Mouse (Mus musculus): Measurements from ENCODE around the gene Cdc26. TPM values are rescaled to one million over a fixed set of nuclear protein-coding genes. Genes with fewer than 3 reads are reported as not detected.

The Cdc26 gene
- total and polyA plus RNA-seq, 2 experiments: 13.5 to 52.6 TPM

- Histone ChIP-seq H3K27ac (replicated peaks; ENCODE audit: insufficient read depth, low read depth, low read length) (no peak overlapping the region), H3K4me3 (ENCODE audit: insufficient read depth, low read depth, low read length) (no peak overlapping the region), H3K4me1 (ENCODE audit: control insufficient read depth, insufficient read depth, low read length) (peaks cover 11% of the 10 kb centered on the region), H3K36me3 (ENCODE audit: control insufficient read depth, insufficient read depth, low read length) (peaks cover 58% of the 10 kb centered on the region), H3K79me2 (ENCODE audit: control insufficient read depth, insufficient read depth, low read length) (peaks cover 6% of the 10 kb centered on the region; the same call in 1 of the 2 replicates), H3K27me3 (ENCODE audit: control insufficient read depth, insufficient read depth, low read length) (no peaks in the 10 kb centered on the region), H3K9ac (ENCODE audit: low read depth, low read length) (no peak overlapping the region)
- 71% methylated on average over 4 of the region's 4 CpGs for WGBS
- no peak for DNase-seq (ENCODE audit: extremely low read depth, low read depth, low spot score)
- TF ChIP-seq CTCF (IDR thresholded peaks at IDR 0.05; ENCODE audit: low read depth, low read length) (no peak), POLR2A (IDR thresholded peaks at IDR 0.05; ENCODE audit: extremely low read depth, insufficient read depth, low read length) (no peak)
Observed at GRCm38 (mm10) chr4:62345827-62346226, 62.6 kb downstream of the Cdc26 start.

DNA sequence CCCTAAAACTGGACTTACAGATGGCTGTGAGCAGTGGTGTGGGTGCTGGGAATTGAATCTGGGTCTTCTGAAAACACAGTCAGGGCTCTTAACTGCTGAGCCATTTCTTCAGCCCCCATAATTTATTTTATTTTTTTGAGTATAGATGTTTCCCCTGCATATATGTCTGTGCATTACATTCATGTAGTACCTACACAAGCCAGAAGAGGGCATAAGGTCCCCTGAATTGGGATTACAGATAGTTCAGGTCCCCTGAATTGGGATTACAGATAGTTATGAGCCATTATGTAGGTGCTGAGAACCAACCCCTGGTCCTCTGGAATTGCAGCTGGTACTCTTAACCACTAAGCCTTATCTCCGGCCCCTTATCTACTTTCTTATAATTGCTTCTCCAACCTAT is 64.4 kb downstream of the Cdc26 start:
- WGBS: 100% methylated on average over 1 of the region's 1 CpGs
- Histone ChIP-seq H3K79me2 (ENCODE audit: control insufficient read depth, insufficient read depth, low read length) (peaks cover 5% of the 10 kb centered on the region; the same call in 1 of the 2 replicates), H3K27me3 (ENCODE audit: control insufficient read depth, insufficient read depth, low read length) (no peaks in the 10 kb centered on the region), H3K36me3 (ENCODE audit: control insufficient read depth, insufficient read depth, low read length) (peaks cover 55% of the 10 kb centered on the region), H3K27ac (replicated peaks; ENCODE audit: insufficient read depth, low read depth, low read length) (no peak overlapping the region), H3K4me1 (ENCODE audit: control insufficient read depth, insufficient read depth, low read length) (peaks cover 7% of the 10 kb centered on the region), H3K4me3 (ENCODE audit: insufficient read depth, low read depth, low read length) (no peak overlapping the region), H3K9ac (ENCODE audit: low read depth, low read length) (no peak overlapping the region)
- TF ChIP-seq CTCF (IDR thresholded peaks at IDR 0.05; ENCODE audit: low read depth, low read length) (peak; percentile 34; the same call in 1 of the 2 replicates), POLR2A (IDR thresholded peaks at IDR 0.05; ENCODE audit: extremely low read depth, insufficient read depth, low read length) (no peak)
- DNase-seq (ENCODE audit: extremely low read depth, low read depth, low spot score): no peak

DNA sequence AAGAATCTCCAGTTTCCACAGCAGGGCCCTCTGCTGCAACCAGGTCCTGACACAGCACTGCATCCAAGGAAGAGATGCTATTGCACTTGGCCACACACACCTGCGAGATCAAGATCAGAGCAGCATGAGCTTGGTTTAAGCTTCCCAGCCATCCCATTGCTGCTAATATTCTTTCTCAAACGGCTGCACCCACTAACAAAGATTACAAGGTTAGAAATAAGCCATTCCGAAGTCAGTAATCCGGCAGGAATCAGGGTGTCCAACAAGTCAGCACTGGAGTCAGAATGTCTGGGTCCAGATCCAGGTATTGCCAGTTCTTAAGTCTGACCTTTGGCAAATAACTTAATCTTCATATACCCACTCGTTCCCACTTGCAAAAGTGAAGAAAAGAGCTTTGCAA is 69.9 kb downstream of the Cdc26 start:
- peaks cover 60% of the 10 kb centered on the region for H3K36me3 ChIP-seq (ENCODE audit: control insufficient read depth, insufficient read depth, low read length)
- H3K4me1 ChIP-seq (ENCODE audit: control insufficient read depth, insufficient read depth, low read length): no peaks in the 10 kb centered on the region
- H3K9ac ChIP-seq (ENCODE audit: low read depth, low read length): no peak overlapping the region
- WGBS: 92% methylated on average over 5 of the region's 5 CpGs
- no peak overlapping the region for H3K4me3 ChIP-seq (ENCODE audit: insufficient read depth, low read depth, low read length)
- no peaks in the 10 kb centered on the region for H3K27me3 ChIP-seq (ENCODE audit: control insufficient read depth, insufficient read depth, low read length)
- TF ChIP-seq POLR2A (IDR thresholded peaks at IDR 0.05; ENCODE audit: extremely low read depth, insufficient read depth, low read length) (no peak), CTCF (IDR thresholded peaks at IDR 0.05; ENCODE audit: low read depth, low read length) (no peak)
- no peak for DNase-seq (ENCODE audit: extremely low read depth, low read depth, low spot score)
- no peak overlapping the region for H3K27ac ChIP-seq (replicated peaks; ENCODE audit: insufficient read depth, low read depth, low read length)
- peaks cover 2% of the 10 kb centered on the region; the same call in 1 of the 2 replicates for H3K79me2 ChIP-seq (ENCODE audit: control insufficient read depth, insufficient read depth, low read length)

Other genes with a start within 250 kb of the Cdc26 start
- gene Zfp37, start 177.6 kb downstream of the Cdc26 start, total RNA-seq (2014; rRNA removed): 0.27 and 0.37 TPM in 2 replicates
- gene Zfp37, start 177.6 kb downstream of the Cdc26 start, polyA plus RNA-seq (2012; rRNA removed): 0.05 and 0.06 TPM in 2 replicates
- gene Slc31a2, start 146.1 kb downstream of the Cdc26 start, total RNA-seq (2014; rRNA removed): 9.7 and 10.2 TPM in 2 replicates
- 9.3 and 12.8 TPM in 2 replicates for gene Slc31a2, start 146.1 kb downstream of the Cdc26 start, polyA plus RNA-seq (2012; rRNA removed)
- 22.7 and 24.5 TPM in 2 replicates for gene Fkbp15, start 48.1 kb downstream of the Cdc26 start, total RNA-seq (2014; rRNA removed)
- gene Fkbp15, start 48.1 kb downstream of the Cdc26 start, polyA plus RNA-seq (2012; rRNA removed): 17.4 and 20.0 TPM in 2 replicates
- gene Slc31a1, start 47.9 kb downstream of the Cdc26 start, total RNA-seq (2014; rRNA removed): 88.4 and 91.4 TPM in 2 replicates
- gene Slc31a1, start 47.9 kb downstream of the Cdc26 start, polyA plus RNA-seq (2012; rRNA removed): 75.3 and 81.5 TPM in 2 replicates
- gene Prpf4, start 155 bp upstream of the Cdc26 start, total RNA-seq (2014; rRNA removed): 3.9 and 4.6 TPM in 2 replicates
- gene Prpf4, start 155 bp upstream of the Cdc26 start, polyA plus RNA-seq (2012; rRNA removed): 4.4 and 7.3 TPM in 2 replicates
- not detected in 2 replicates for gene Rnf183, start 26.6 kb upstream of the Cdc26 start, total RNA-seq (2014; rRNA removed)
- not detected in 2 replicates for gene Rnf183, start 26.6 kb upstream of the Cdc26 start, polyA plus RNA-seq (2012; rRNA removed)
- 0.07 and 0.09 TPM in 2 replicates for gene Wdr31, start 62.3 kb upstream of the Cdc26 start, total RNA-seq (2014; rRNA removed)
- 0.07 TPM in 1 of 2 replicates, not detected in the other for gene Wdr31, start 62.3 kb upstream of the Cdc26 start, polyA plus RNA-seq (2012; rRNA removed)
- 0.09 TPM in 1 of 2 replicates, not detected in the other for gene Bspry, start 71.4 kb upstream of the Cdc26 start, total RNA-seq (2014; rRNA removed)
- 0.19 and 0.26 TPM in 2 replicates for gene Bspry, start 71.4 kb upstream of the Cdc26 start, polyA plus RNA-seq (2012; rRNA removed)
- gene Hdhd3, start 94.8 kb upstream of the Cdc26 start, total RNA-seq (2014; rRNA removed): 14.0 and 14.9 TPM in 2 replicates
- gene Hdhd3, start 94.8 kb upstream of the Cdc26 start, polyA plus RNA-seq (2012; rRNA removed): 61.4 and 73.7 TPM in 2 replicates
- 114 and 123 TPM in 2 replicates for gene Alad, start 111.3 kb upstream of the Cdc26 start, total RNA-seq (2014; rRNA removed)
- 328 and 437 TPM in 2 replicates for gene Alad, start 111.3 kb upstream of the Cdc26 start, polyA plus RNA-seq (2012; rRNA removed)
- 11.7 and 13.4 TPM in 2 replicates for gene Pole3, start 116.4 kb upstream of the Cdc26 start, total RNA-seq (2014; rRNA removed)
- gene Pole3, start 116.4 kb upstream of the Cdc26 start, polyA plus RNA-seq (2012; rRNA removed): 9.1 and 9.3 TPM in 2 replicates
- gene 4933430I17Rik, start 116.7 kb upstream of the Cdc26 start, total RNA-seq (2014; rRNA removed): not detected in 2 replicates
- not detected in 2 replicates for gene 4933430I17Rik, start 116.7 kb upstream of the Cdc26 start, polyA plus RNA-seq (2012; rRNA removed)
- 7.0 and 9.6 TPM in 2 replicates for gene Rgs3, start 151.2 kb upstream of the Cdc26 start, total RNA-seq (2014; rRNA removed)
- gene Rgs3, start 151.2 kb upstream of the Cdc26 start, polyA plus RNA-seq (2012; rRNA removed): 8.3 and 13.0 TPM in 2 replicates